Mouse (Mus musculus): ENCODE data around the gene Cyp46a1.
A peak's percentile ranks its signal among the peaks of the same experiment; 100 is the strongest.

The Cyp46a1 gene

DNA sequence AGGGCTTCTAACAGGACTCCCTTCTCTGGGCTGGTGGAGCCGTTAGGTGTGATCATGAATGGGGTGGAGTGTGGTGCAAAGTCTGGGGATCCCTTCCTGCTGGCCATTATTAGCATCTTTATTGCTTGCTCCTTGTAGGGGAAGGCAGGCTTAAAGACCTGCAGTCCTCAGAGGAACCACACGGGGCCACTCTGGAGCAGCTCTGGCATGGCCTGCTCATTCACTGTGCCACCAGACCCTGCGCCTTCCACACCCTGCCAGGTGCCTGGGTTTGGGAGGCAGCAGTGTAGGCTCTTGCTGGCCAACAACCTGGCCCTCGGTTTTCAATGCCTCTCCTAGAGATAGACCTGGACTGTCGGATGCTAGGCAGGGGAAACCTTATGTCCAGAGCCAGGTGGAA is 29.6 kb downstream of the Cyp46a1 start:
- peak; percentile 85 for DNase-seq (ENCODE audit: extremely low spot score)

DNA sequence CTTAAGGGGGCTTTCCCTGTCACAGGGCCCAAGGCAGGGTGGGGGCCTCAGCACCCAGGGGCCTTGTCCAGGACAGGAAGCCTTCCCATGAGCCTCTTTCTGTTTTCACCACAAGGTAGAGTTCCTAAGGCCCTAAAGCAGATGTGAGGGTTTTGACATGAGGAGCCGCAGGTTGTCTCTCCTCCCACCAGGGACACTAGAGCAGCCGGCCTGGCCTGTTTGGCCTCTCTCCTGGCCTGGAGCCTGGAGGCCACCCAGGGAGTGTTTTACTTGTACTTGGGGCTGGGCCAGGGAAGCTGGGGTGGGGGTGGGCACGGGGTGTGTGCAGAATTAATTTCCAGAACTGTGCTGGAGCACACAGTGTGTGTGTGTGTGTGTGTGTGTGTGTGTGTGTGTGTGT is 31.2 kb downstream of the Cyp46a1 start:
- DNase-seq (ENCODE audit: extremely low spot score) = no peak

DNA sequence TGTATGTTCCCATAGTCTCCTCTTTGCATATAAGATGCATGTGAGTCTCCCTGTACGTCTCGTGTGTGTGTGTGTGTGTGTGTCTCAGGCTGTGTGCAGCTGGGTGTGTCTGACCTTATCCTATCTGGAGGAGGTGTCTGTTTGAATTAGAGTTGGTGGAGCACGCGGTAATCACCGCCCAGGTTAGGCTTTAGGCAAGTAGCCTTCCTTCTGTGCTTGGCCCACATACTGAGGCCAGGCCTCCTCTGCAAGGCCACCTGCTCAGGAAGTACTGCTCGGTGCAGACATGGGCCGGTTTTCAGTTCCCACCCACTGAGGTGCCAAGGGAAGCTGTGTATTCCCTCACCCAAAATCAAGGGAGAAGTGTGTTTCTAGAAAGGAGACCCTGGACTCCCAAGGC is 31.7 kb downstream of the Cyp46a1 start:
- no peak for DNase-seq (ENCODE audit: extremely low spot score)

DNA sequence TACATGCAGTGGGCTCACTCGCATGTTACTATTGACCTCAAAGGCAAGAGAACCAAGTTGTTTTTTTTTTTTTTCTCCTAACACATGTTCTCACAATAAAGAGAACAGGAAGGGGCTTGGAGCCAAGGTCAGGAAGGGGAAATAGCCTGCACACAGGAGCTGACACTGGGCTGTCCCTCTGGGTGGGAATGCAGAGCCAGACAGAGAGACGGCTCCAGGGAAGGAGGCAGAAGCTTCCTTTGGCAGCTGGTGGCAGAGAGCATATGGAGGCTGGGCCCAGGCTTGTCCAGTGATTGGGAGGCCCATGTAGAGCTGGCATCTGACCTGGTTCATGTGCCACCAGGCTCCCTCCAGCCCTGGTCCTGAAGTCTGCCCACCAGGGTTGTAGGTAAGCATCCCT is 33.7 kb downstream of the Cyp46a1 start:
- no peak for DNase-seq (ENCODE audit: extremely low spot score)

DNA sequence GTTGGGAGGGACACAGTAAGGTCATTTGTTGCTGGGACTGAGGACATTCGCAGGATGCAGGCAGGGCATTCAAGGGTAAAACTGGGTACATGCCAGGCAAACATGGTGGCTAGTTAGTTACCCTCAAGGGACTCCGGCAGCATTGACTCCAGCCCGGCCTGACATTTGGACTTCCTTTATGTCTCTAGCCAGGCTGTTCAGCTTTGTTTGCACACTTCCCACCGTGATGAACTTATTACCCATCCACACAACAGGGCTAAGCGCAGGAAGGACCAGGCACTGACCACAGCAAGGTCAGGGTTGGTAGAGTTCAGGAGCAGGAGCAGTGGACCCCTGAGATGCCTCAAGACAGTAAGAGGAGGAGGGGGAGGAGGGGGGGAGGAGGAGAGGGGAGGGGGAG is 34.7 kb downstream of the Cyp46a1 start:
- DNase-seq (ENCODE audit: extremely low spot score) = no peak

DNA sequence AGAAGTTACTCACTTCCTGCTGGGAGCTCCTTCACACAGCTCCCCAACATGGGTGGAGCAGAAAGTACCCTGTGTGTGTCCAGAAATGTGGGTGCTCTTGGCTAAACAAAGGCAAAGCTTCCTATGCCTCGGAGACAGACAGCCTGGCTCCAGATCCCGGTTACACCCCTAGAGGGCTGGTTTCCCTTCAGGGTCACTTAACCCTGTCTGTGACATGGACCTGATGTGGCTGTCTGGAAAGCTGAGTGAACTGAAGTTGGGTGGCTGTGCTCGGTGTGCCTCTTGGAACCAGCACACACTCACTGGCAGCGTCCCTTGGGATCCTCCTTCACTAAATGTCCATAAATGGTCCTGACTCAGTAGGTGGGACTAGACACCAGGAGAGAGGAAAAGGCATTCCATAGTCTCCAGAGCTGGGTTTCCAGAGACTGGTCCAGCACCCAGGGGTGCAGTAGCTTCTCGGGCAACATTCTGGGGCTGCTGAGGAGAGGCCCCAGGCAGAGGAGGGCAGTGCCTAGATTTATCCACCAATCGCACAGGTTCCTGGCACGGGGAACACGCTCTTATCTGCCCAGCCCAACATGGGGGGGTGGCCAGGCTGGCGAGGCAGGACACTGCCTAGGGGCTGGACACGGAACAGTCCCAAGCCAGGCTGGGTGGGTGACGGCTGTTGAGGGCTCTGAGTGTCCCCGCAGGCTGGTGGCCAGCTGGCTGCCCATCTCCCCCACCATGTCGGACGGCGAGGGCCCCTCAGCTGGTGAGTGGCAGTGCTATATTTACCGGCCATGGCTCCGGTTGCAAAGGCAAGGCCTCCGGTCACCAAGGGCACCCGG is 36.6 kb downstream of the Cyp46a1 start, which contains the start of gene Eml1:
TSS of gene Eml1 (plus strand) at position 362 of the 833 bp plus-strand sequence.
- no peak for DNase-seq (ENCODE audit: extremely low spot score)

DNA sequence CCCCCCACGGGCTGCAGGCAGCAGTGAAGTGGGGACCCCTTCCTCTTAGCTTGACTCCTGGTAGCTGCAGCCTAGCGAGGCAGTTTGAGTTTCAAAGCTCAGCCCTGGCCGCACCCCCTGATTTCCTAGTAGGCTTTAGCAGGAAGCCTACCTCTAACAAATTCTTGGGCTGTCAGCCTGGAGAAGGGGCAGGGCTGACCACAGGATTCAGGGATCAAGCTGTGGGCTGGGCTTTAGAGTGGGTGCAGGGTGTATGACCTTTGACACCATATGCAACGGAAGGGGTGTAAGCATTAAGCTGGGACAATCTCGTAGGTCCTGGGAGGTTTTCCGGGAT is 37.2 kb downstream of the Cyp46a1 start:
- no peak for DNase-seq (ENCODE audit: extremely low spot score)

DNA sequence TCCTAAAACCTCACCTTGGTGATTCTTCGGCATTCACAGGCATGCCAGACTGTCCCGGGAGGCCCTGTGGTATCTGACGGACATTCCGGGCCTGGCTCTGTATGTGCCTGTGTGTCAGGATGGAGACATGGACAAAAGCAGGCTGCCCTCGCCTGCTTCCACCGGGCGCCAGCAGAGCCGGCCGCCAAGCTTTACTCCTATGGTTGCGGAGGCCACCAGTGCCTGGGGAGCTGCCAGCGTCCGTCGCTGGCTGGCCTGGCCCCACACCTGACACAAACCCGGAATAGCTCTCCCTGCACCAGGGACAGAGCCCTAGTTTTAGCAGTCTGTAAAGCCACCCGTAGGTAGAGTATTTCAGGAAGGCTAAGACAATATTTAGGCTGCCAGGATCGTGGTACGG is 38.1 kb downstream of the Cyp46a1 start:
- DNase-seq (ENCODE audit: extremely low spot score) = no peak

DNA sequence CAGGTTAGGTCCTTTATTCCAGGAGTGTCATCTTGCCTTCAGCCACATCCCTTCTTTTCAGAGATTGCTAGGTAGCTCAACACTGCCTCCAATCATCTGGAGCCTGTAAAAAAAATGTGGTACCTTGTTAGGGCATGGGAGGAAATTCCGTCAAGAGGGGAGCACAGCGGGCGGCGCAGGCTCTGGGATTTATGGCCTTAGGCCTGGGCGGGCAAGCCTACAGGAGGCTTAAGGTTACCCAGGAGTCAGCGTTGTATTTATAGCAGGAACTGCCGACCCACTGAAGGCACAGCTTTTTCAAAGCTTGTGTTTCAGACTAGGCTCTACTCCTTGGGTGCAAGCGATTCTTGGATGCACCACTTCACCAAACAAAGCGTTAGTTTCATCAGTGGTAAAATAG is 39.4 kb downstream of the Cyp46a1 start:
- no peak for DNase-seq (ENCODE audit: extremely low spot score)

DNA sequence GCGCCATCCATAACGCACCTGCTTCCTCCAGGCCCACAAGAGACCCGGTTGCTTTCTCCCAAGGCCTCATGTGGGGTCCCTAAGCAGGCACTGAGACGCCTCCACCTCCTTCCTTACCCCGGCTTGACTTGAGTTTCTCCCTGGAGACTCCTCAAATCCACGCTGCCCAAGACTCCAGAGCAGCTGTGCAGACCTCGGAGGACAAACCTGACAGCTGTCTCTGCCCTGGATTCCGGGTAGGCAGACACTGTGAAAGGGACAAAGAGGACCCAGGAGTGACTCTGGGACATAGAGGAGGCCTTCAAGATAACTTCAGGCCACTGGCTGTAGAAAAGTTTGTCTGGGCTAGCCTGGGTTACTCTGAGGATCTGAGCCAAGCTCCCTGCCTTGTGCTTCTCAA is 40.5 kb downstream of the Cyp46a1 start:
- no peak for DNase-seq (ENCODE audit: extremely low spot score)

DNA sequence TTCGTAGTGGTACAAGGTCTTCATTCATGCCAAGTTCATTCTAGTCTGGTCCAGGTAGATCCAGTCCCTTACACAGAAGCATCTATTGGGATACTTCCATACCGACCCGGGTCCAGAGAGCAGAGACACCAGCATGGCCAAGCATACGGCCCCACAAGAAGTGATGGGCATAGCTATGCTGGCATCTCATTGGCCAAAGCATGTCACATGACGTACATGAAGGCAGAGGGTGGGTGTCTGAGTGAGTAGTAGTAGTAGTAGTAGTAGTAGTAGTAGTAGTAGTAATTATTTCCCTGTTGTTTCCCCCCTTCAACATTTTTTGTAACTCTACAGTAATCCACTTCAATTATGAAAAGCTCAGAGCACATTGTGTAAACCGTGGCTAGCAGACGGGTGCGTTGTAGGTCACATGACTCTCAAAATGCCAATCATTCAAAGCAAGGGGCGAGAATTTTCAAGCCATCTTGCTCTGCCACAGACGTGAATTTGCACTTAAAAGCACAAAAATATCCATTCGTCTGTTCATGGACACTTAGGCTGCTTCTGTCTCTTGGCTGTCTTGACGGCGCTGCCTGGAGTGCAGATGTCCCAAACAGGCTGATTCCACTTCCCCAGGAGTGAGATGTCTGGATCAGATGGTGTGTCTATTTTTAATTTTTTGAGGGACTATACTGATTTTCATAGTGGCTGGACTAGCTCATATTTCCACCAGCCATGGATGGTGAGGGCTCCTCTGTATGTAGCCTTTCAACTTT is 44.4 kb downstream of the Cyp46a1 start:
- DNase-seq (ENCODE audit: extremely low spot score) = no peak

DNA sequence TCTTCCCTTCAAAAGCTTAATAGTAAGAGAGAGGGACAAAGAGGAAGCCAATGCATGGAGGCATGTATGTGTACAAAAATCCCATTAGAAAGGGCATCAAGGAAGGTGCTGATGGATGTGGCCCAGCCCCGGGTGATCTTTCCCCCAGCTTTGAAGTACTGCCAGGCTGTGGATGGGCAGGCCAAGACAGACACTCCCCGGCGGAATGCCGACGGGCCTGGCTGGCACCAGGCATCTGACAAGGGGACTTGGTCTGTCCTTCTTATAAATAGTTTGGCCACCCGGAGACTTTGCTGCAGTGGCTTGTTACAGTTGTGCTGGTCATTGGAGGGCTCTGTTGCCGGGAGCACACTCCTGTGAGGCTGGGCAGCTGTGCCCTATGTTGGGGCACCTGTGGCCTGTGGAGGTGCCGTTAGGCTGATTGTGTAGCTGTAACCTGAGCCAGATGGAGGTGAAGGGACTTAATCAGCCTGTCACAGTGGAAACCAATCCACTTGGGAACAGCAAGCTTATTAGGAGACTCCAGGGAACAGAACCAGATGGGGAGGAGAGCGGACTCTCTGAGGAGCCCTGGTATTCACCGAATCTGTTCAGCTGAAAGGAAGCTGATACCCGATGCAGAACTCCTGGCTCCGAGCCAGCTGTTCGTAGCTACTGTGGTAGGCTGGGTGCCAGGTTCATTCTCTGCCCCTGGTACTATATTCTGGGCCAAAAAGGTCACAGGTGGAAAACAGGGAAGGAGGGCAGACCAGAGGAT is 52.5 kb downstream of the Cyp46a1 start:
- DNase-seq (ENCODE audit: extremely low spot score) = no peak

DNA sequence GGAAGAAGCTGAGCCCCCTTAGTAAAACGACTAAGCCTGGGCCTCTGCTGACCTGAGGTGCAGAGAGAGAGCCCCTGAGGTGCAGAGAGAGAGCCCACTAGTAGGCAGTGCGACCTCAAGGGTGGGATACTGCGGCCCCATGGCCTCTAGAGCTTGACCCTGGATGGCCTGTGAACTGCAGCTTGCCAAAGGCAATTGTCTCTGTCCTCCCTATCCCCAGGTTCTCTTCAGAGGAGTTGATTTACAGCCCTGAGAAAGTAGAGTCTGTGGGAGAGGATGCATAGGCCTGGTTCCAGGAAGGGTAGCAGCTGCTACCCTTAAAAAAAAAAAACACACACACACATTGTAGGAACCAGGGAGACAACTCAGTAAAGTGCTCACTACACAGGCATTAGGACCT is 55.5 kb downstream of the Cyp46a1 start:
- DNase-seq (ENCODE audit: extremely low spot score) = no peak

DNA sequence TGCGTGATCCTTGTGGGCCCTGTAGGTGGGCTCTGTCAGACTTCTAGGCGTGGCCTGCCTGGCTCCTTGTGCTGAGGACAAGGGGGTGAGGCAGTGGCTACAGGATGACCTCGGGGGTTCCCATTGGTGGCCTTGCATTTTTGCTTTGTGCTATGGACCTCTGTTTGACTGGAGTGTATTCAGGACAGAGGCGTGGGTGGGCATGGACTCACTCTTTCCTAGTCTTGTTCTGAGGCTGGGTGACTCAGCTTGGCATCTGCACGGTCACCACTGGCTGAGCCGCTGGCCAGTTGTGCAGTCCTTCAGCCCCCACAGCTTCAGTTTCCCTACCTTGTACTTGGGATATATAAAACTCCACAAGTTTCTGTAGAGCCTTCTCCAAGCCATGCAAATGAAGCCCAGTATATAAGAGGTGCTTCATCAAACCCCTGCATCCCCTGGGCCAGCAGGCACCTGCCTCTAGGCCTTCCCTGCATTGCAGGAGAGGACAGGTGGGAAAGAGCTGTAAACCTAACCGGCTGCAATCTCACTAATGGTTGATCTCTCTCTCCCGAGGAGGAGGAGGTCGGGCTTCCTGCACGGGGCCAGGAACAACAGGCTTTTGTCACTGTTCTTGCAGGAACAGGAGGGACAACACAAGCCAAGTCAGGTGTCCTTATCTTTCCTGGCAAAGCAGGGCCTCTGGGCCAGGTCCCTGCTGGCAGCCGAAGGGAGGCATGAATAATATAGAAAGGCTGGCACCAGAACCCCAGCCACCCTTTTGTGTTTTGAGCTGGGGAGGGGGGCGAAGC is 58.3 kb downstream of the Cyp46a1 start:
- no peak for DNase-seq (ENCODE audit: extremely low spot score)

DNA sequence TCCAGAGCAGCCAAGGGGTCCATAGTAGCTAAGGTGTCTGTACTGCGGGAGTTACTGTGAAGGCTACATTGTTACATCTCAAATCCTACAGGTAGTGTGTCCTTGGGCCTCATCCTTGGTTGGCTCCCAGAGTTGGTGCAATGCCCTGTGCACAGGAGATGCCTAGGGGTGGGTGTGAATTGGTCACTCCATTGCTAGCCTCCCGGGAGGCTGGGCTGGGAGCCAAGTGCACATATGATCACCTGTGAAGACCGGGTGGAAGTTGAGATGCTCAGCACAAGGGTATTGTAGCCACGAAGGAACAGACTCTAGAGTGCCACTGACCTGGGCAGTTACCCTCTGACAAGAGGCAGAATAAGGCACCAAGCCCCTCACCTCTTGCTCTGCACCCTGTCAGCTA is 58.9 kb downstream of the Cyp46a1 start:
- no peak for DNase-seq (ENCODE audit: extremely low spot score)

DNA sequence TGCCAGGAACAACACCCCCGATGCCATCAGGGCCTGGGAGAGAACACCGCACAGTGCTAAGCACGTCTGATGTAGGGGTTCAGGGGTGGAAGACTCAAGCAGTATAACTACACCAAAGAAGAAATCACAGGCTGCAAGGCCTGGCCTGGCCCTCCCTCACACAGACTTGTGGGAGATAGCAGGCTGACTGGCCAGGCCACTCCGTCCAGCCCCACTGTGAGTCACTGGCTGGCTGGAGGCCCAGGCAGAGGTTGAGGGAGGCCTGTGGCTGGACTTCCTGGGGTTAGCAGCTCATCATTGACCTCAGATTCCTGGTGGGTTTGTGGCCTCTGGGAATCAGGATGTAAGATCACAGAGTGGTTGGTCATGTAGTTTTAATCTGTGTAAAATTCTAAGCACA is 59.5 kb downstream of the Cyp46a1 start:
- no peak for DNase-seq (ENCODE audit: extremely low spot score)

DNA sequence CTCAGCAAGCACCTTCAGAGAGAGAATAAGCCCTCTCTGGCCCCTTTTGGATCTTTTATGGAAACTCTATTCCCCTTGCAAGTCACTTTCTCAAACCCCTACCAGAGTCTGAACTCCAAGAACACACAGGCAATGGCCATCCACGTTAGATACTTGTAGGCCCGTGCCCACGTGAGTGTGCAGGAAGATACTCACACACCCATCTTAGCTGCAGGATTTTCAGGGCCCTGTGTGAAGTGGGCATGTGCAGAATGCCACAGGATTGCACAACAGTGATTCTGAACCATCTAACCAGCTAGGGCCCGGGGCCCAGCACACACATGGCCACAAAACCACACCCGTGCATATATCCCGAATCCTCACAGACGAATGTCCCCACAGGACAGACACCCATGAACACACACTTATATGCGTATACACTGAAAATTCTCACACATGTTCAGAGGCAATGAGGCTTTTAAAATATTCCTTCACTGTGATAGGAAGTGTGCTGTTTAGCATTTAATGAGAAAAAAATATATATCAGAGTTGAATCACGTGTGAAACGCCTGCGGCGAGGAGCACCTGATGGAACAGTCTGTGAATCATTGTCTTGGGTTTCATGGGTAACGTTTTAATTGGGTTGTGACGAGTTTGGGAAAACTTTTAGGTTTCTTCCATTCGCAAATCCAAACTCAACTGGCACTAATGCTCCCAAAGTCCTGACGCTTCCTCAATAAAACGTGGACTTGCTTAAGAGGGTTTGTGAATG is 60.5 kb downstream of the Cyp46a1 start:
- no peak for DNase-seq (ENCODE audit: extremely low spot score)

DNA sequence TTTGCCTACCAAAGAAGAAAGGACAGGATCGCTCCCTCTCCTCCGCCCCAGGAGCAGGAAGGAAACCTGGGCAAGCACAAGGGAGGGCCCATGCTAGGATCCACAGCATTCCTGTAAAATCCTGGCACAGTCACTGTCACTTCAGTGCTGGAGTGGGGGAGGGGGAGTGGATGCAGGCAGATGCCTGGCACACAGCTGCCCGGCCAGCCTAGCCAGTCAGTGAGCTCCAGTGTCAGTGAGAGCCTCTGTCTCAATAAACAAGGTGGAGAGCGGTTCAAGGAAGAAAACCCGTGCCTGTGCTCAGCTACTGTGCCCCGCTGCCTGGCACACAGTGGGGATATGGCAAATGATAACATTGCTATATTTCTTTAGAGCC is 61.1 kb downstream of the Cyp46a1 start:
- DNase-seq (ENCODE audit: extremely low spot score) = no peak

DNA sequence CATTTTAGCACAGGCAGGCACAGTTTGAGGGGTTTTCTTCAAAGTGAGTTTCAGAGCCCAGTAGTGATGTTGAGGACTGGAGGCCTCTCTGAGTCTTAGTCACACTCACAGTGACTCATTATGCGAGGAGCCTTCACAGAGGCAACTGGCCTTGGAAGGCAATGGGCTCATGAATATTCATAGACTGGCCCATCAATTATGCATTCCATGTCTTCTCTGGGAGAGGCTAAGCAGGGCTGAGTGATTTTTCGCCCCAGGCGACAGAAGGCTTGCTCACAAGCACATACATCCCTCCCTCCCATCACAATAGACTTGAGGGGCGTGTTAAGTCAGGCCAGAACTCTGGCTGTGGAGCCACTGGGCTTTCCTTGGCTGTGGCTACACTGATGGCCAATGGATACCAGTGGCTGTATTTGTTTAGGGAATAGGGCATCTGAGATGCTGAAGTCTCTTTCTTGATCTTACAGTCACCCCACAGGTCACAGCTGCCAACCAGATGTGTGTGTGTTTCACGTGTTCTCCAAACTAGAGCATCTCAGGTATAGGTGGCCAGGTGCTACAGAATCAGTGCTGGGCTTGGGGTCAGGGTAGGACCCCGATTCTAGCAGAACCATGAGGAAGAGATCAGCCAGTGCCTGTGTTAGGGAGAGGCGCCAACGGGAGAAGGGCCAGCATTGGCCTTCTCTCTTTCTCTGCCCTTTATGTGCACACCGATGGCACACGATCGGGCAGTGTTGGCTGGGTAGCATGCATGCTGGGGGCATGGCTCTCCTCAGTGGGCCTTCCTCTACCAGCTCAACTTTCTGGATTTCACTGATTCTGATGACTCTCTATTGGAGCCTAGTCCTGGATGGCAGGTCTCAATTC is 62.1 kb downstream of the Cyp46a1 start:
- peak; percentile 63 for DNase-seq (ENCODE audit: extremely low spot score)

DNA sequence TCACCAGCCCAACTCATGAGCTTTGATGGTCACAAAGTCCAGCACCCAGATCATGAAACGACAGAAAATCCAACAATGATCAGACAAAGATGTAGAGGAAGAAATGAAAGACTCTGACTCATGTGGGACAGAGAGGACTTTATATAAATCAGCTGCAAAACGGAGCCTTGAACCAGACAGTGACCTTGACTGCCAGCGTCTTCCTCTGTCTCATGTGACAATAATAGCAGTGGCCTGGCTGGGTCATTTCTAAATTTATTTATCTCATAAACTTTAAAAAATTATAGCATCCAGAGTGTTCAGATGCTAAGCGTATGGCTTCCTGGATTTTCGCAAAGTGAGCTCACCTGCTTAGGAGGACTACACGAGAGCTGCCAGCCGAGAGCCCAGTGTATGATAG is 64.5 kb downstream of the Cyp46a1 start:
- DNase-seq (ENCODE audit: extremely low spot score) = no peak
